Mouse (Mus musculus) natural killer cell, adult 2 months (primary cell): Measurements from ENCODE around the gene Cars.

Source experiments
- DNase-seq, 2 experiments: peaks; one replicate each; pipeline ENCODE4 v3.0.0; 2022; ENCODE audit warnings: low spot score in 2 of 2

Gene Cars

GRCm38 (mm10) chr7:143511335-143511712, 88.6 kb downstream of the Cars start:
- DNase-seq = no peak

DNA sequence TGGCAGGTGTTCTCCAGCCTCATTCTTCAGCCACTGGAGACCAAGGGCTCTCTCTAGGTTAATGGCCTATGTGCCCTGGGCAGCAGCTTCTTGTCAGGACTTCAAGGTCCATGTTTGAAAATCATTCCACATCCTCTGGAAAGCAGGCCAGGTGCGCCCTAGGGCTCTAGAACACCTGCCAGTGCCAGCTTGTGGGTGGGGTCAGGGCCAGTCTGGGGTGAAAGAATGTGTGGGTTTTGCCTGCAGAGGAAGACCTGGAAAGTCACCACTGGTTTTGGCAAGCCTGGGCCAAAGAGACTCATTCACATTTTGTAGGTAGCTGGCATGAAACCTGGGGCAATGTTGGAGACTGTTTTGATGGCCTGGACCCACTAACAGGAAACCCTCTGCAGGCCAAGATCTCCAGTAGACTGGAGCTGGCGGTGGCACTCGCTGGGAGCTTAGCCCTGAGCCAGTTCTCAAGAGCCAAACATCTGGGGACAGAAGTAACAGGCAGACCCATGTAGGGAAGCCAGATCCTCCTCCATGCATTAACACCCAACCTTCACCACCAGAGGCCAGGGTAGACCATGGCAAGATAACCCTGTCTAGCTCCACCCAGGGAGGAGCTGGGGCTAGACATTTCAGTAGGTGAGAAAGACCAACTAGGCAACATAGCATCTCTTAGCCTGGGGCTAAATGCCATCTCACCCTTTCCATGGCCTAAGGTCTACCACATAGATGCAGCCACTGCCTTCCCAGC, 89.1 kb downstream of the Cars start:
- DNase-seq = no peak

GRCm38 (mm10) chr7:143509566-143509965, 90.3 kb downstream of the Cars start:
- no peak for DNase-seq
